Mouse (Mus musculus) heart, adult 18-20 months (tissue): ENCODE data around the gene Ccdc115. TPM values are rescaled to one million over a fixed set of nuclear protein-coding genes. Genes with fewer than 3 reads are reported as not detected.

ENCODE experiments used
- DNase-seq, 2 experiments: peaks; one replicate each; pipeline ENCODE4 v3.0.0; 2021 to 2022; ENCODE audit warnings: mixed read lengths in 1 of 2
- long read RNA-seq, 2 experiments: library from polyadenylated mRNA; stranded (forward); transcript quantifications; one replicate each; pipeline ENCODE4 v2.0.0; 2021
- total RNA-seq, 2 experiments: library from RNA; stranded (reverse); gene quantifications; 2 replicates each; pipeline ENCODE4 v1.2.3; 2021

Ccdc115 gene
- total RNA-seq: 10 to 100 TPM; 13.4 to 15.5 TPM
- long read RNA-seq, experiment 1, transcript Ccdc115-201 (5 exons, 1,705 nt): major isoform, 18 of 19 reads
- long read RNA-seq, experiment 1, partial matches to known transcripts: 0 of 19 reads
- long read RNA-seq, experiment 1, other reads (novel, unspliced or antisense): 1 of 19 reads
- long read RNA-seq, experiment 2, transcript Ccdc115-201 (5 exons, 1,705 nt): major isoform, 10 of 16 reads
- long read RNA-seq, experiment 2, partial matches to known transcripts: 6 of 16 reads
- long read RNA-seq, experiment 2, other reads (novel, unspliced or antisense): 0 of 16 reads

DNA sequence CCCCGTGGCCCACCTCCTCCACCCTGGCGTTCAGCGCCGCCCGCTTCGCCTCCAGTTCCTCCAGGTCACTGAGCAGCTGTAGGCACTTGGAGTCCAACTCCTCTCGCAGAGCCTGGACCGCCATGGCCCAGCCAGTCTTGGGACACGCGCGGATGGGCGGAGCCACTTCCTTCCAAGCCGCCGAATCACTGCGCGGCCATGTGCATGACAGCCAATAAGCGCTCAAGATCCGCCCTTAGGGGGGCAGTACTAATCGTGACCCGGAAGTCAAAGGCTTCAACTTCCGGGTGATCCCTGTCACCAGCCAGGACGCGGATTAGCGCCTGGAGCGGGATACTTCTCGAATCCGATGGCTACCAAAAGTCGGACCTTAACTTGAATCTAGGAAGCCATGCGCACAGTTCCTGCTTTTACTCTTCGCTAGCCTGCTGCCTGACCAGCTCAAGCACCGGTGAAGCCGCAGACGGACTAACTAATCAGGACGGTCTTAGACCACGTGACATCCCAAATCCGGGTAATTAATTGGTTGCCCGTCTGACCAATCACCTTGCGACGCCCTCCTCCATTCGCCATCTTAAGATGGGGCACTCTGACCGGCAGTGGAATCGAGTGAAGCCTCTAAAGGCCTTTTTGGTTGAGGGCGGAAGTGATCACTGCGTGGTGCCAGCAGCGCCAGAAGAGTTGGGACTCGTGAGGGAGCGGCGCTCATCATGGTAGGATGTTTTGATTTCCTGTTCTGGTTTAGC is at the start of gene Ccdc115, which contains the start of gene Imp4:
Ccdc115 (minus strand) TSS at position 458 of the 746 bp plus-strand sequence.
Imp4 (plus strand) TSS at position 637 of the 746 bp plus-strand sequence.
- peak; percentile 95 to 98 for DNase-seq

DNA sequence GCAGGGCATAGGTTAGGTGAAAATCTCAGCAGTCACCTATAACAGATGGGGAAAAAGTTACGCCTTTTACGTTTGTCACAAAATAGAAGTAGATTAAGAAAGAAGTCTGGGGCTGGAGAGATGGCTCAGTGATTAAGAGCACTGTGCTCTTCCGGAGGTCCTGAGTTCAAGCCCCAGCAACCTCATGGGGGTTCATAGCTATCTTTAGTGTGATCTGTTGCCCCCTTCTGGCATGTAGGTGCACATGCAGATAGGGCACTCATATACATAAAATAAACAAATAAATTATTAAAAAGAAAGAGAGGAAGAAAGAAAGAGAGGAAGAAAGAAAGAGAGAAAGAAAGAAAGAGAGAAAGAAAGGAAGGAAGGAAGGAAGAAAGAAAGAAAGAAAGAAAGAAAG is 47.9 kb upstream of the Ccdc115 start:
- DNase-seq: no peak

DNA sequence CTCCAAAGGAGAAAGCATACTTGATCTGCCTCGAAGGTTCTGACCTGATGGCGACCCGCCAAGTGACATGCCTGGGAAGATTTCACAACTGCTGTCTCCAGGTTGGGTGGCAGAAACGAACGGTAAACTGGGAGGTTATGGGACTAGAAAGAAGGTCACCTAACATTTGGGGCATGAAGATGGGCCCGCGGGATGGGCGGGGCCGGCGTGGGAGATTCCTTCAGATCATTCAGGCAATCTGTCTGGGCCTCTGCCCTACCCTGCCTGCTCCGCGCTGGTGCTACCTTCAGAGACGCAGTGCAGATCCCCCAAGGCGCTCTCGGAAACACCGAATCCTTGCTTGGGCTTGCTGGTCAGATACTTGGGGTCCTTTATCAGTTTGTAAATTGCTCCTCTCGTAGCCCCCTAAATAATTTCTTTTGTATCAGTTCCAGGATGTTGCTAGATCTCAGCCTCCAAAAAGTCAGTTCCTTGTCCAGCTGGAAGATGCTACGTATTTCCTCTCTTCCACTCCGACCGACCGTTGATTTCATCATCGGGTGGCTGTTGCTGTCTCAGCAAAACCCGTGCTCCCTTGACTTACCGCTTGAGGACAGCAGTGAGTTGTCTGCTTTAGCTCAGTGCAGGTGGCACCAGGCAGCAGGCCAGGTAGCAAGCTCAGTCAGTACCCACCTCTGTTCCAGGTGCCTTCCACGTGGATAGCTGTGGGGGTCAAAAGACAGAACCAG is 46.2 kb upstream of the Ccdc115 start:
- peak; percentile 50 to 59 for DNase-seq

GRCm38 (mm10) chr1:34484470-34484869 is 45.0 kb upstream of the Ccdc115 start:
- DNase-seq: no peak

GRCm38 (mm10) chr1:34481920-34482669 is 42.6 kb upstream of the Ccdc115 start:
- no peak for DNase-seq

DNA sequence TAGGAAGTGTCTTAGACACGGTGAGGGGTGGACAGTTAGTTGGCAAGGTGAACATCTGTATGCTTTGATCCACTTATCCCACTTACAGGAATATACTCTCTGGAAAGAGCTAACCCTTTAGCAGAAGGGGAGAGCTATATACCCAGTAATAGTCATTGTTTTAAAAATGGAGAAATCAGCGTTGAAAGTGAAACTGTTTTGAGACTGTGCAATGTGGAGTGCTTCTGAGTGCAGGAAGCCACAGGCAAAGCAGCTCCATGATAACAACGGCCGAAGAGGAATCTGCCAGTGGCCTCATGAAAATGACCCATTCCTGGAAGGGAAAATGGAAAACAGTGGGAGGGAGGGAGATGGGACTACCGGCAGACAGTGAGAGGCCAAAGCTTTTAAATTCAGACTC is 41.3 kb upstream of the Ccdc115 start:
- DNase-seq: no peak

DNA sequence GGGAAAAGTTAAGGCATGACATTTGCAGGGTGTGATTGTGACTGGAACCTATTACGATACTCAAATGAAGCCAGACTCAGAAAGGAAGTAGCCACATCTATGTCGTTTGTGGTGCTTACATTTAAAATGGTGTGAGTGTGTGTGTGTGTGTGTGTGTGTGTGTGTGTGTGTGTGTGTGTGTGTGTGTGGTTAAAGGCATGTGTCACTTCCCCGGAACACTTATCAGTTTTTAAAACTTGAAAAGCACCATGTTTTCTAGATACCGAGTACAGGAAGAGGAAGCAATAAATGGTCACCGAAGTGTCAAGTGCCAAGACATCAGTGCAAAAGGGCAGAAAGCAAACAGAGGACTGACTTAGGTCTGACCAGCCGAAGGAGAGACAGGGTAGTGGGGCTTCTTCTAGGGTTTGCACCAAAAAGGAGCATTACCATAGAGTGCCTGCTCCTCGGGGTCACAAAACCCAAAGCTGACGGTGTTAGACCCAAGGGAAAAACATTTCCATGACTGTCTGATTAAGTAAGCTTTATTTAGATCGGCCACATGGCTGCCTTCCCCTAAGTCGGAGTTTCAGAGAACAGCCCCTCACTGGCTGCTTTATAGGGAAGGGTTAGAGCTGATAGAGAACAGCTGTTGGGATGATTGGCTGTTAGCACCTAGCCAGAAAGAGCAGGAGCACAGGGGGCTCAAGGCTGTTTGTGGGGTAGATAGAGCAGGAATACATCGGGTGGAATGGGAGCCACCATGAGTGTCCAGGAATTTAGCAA is 39.6 kb upstream of the Ccdc115 start:
- DNase-seq: no peak

GRCm38 (mm10) chr1:34472427-34473300 is 33.2 kb upstream of the Ccdc115 start:
- peak; percentile 68 to 72 for DNase-seq

- no peak for DNase-seq
Measured at GRCm38 (mm10) chr1:34469801-34470200, 30.3 kb upstream of the Ccdc115 start.

- DNase-seq: no peak
Measured at GRCm38 (mm10) chr1:34468500-34468899, 29.0 kb upstream of the Ccdc115 start.

- no peak for DNase-seq
Measured at GRCm38 (mm10) chr1:34468051-34468450, 28.6 kb upstream of the Ccdc115 start.

DNA sequence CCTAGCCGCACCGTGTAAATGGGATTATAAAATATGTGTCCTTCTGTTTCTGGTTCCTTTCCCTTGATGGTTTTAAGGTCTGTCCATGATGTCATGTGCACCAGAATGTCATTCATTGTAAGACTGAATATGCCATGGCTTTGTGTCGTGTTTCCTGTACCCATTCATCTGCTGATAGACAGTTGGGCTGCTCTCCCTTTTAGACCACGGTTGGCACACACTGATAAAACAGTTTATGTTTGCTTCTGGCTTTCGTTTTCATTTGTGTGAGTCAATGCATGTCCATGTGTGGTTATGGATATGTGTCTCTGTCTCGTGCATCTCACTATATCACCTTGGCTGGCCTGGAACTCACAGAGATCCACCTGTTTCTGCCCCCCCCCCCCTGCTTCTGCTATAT is 26.0 kb upstream of the Ccdc115 start:
- no peak for DNase-seq

- peak; percentile 36 to 59 for DNase-seq
Measured at GRCm38 (mm10) chr1:34464310-34464817, 24.9 kb upstream of the Ccdc115 start.

- peak; percentile 74 to 75 for DNase-seq
Measured at GRCm38 (mm10) chr1:34462766-34463165, 23.3 kb upstream of the Ccdc115 start.

DNA sequence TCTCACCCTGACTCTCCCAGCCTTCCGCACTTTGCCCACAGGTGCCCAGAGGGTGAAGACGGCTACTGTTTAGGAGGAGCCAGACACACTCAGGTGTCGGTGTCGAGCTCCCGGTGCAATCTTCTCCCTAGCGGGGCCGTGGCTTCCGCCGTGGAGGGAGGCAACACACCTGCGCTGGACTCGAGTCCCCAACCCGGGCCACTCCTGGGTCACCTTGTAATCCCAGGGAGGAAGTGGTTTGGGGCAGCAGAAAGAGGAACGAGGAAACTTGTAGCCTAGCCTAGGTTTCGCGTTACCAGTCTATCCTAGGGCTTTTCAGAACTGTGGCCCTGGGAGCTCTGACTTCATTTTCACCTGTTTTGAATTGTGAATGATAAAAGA is 20.6 kb upstream of the Ccdc115 start:
- DNase-seq: no peak

- peak; percentile 94 to 98 for DNase-seq
Measured at GRCm38 (mm10) chr1:34459284-34460060, 20.0 kb upstream of the Ccdc115 start, which contains the start of gene Ptpn18. Gene Ptpn18 (plus strand): TSS chr1:34459762.

GRCm38 (mm10) chr1:34458431-34458830 is 19.0 kb upstream of the Ccdc115 start:
- no peak for DNase-seq

DNA sequence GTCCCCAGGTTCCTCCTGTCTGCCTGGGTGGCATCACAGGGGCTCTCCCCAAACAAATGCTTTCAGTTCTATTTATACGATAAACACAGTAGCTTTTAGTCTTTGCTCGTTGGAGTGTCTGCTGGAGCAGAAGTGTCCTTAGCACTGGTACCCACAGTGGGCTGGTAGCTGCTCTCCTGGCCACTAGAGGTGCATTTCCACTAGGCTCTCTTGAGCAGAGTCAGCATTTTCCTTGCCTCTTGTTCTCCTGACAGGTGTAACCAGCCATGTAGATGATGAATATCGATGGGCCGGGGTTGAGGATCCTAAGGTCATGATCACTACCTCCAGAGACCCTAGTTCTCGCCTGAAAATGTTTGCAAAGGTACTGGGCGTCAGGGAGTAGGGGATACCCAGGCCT is 3.7 kb upstream of the Ccdc115 start:
- no peak for DNase-seq

GRCm38 (mm10) chr1:34439961-34440630 is 624 bp upstream of the Ccdc115 start:
- no peak for DNase-seq
